ENCODE assay signal across 13 mouse cellular contexts in genomic region chr13:42681299-42681698, GRCm38 (mm10). TPM values are rescaled to one million over a fixed set of nuclear protein-coding genes. Genes with fewer than 3 reads are reported as not detected.
A peak's percentile ranks its signal among the peaks of the same experiment; 100 is the strongest.
DNase-seq lines count a peak whose midpoint lies in the region; ATAC-seq lines count a peak whose summit lies in the region.
"Had no signal": no experiment of that assay in that cellular context is flagged by ENCODE, and none has a peak within 500 bp of the region (broad histone marks: within the 10 kb centered on the region; RNA-seq: fewer than 3 reads in every experiment).

No protein-coding gene starts in this region.

- no peak overlapping the region for H3K27ac ChIP-seq in forebrain, embryonic 14.5 days (ENCODE audit: low read depth, low read length)
- no peak overlapping the region for H3K27ac ChIP-seq in forebrain, embryonic 10.5 days
- H3K27ac ChIP-seq in forebrain, embryonic 16.5 days (ENCODE audit: low read length): peak overlapping the region; percentile 49
- no peak overlapping the region for H3K27ac ChIP-seq in hindbrain, embryonic 13.5 days

- DNase-seq in forebrain, embryonic 14.5 days (ENCODE audit: low spot score): peak; percentile 54
- no peak for DNase-seq in forebrain, embryonic 10.5 days (ENCODE audit: extremely low spot score, low spot score)
- peak; percentile 2 for DNase-seq in lung, postnatal 25 days (ENCODE audit: low spot score)
- DNase-seq in lung, postnatal 36 days: no peak
- peak; percentile 44 to 60 for DNase-seq in left cerebral cortex, adult 18-20 months (ENCODE audit: low spot score in 2 of 2)
- DNase-seq: adrenal gland, adult 8-10 months; gastrocnemius, postnatal 14 days; heart, postnatal 14 days; lung, adult 18-20 months; thymus, postnatal 14 days had no signal

- ATAC-seq in forebrain, embryonic 14.5 days: peak; percentile 49
- ATAC-seq in forebrain, embryonic 16.5 days: 0 out of 2 replicates have a peak, but pooled peaks have one; percentile 26
- no peak for ATAC-seq in hindbrain, embryonic 13.5 days (ENCODE audit: low FRiP score)
- ATAC-seq in megakaryocyte progenitor cell, adult 5-6 weeks (replicated peaks; ENCODE audit: poor library complexity): no peak

- peak overlapping the region; percentile 43 for H3K4me2 ChIP-seq in forebrain, embryonic 14.5 days (ENCODE audit: low read length)
- H3K4me2 ChIP-seq in forebrain, embryonic 16.5 days (ENCODE audit: low read length): peak overlapping the region; percentile 45
- no peak overlapping the region for H3K4me2 ChIP-seq in hindbrain, embryonic 13.5 days

- peaks cover 17% of the 10 kb centered on the region for H3K4me1 ChIP-seq in forebrain, embryonic 14.5 days (ENCODE audit: control insufficient read depth, insufficient read depth, low read length)
- peaks cover 14% of the 10 kb centered on the region for H3K4me1 ChIP-seq in forebrain, embryonic 10.5 days
- peaks cover 21% of the 10 kb centered on the region for H3K4me1 ChIP-seq in forebrain, embryonic 16.5 days (replicated peaks; ENCODE audit: control insufficient read depth, insufficient read depth, low read length)
- H3K4me1 ChIP-seq in hindbrain, embryonic 13.5 days (replicated peaks): peaks cover 18% of the 10 kb centered on the region

- no peaks in the 10 kb centered on the region for H3K27me3 ChIP-seq in forebrain, embryonic 14.5 days (replicated peaks; ENCODE audit: control insufficient read depth, insufficient read depth, low read length)
- H3K27me3 ChIP-seq in forebrain, embryonic 10.5 days (ENCODE audit: poor library complexity, severe bottlenecking): peaks cover 15% of the 10 kb centered on the region
- no peaks in the 10 kb centered on the region for H3K27me3 ChIP-seq in forebrain, embryonic 16.5 days (replicated peaks; ENCODE audit: control insufficient read depth, insufficient read depth, low read length)
- no peaks in the 10 kb centered on the region for H3K27me3 ChIP-seq in hindbrain, embryonic 13.5 days

- 0 out of 2 replicates have a peak overlapping the region, but pooled peaks have one; percentile 4 for H3K9ac ChIP-seq in forebrain, embryonic 14.5 days (ENCODE audit: low read length)
- peak overlapping the region; percentile 14 for H3K9ac ChIP-seq in forebrain, embryonic 16.5 days (replicated peaks; ENCODE audit: low read depth, low read length)
- H3K9ac ChIP-seq in hindbrain, embryonic 13.5 days: no peak overlapping the region

- no peaks in the 10 kb centered on the region for H3K9me3 ChIP-seq in forebrain, embryonic 14.5 days (replicated peaks; ENCODE audit: control insufficient read depth, low read length)
- H3K9me3 ChIP-seq in forebrain, embryonic 10.5 days: no peaks in the 10 kb centered on the region
- no peaks in the 10 kb centered on the region for H3K9me3 ChIP-seq in forebrain, embryonic 16.5 days (ENCODE audit: control insufficient read depth, low read length)
- H3K9me3 ChIP-seq in hindbrain, embryonic 13.5 days: no peaks in the 10 kb centered on the region

- H3K4me3 ChIP-seq in forebrain, embryonic 14.5 days (ENCODE audit: low read depth, low read length): peak overlapping the region; percentile 15; the same call in 1 of the 2 replicates
- H3K4me3 ChIP-seq in forebrain, embryonic 10.5 days: no peak overlapping the region
- peak overlapping the region; percentile 37 for H3K4me3 ChIP-seq in forebrain, embryonic 16.5 days (replicated peaks; ENCODE audit: low read length)
- no peak overlapping the region for H3K4me3 ChIP-seq in hindbrain, embryonic 13.5 days

- 50% methylated on average over 9 of the region's 9 CpGs for WGBS in forebrain, embryonic 14.5 days
- WGBS in forebrain, embryonic 10.5 days: 84% methylated on average over 9 of the region's 9 CpGs
- 34% methylated on average over 9 of the region's 9 CpGs for WGBS in forebrain, embryonic 16.5 days
- 75% methylated on average over 9 of the region's 9 CpGs for WGBS in hindbrain, embryonic 13.5 days

- no peaks in the 10 kb centered on the region for H3K36me3 ChIP-seq in forebrain, embryonic 14.5 days (ENCODE audit: control insufficient read depth, insufficient read depth, low read length)
- no peaks in the 10 kb centered on the region for H3K36me3 ChIP-seq in forebrain, embryonic 10.5 days (replicated peaks)
- H3K36me3 ChIP-seq in forebrain, embryonic 16.5 days (ENCODE audit: control insufficient read depth, insufficient read depth): no peaks in the 10 kb centered on the region
- no peaks in the 10 kb centered on the region for H3K36me3 ChIP-seq in hindbrain, embryonic 13.5 days

RNA-seq across cellular contexts. Expression of gene Phactr1, which starts 0.9 kb away (rescaled TPM):
- 47.3 and 56.1 TPM in 2 replicates for polyA plus RNA-seq in forebrain, embryonic 14.5 days (2014; fragmentation: Nextera tagmentation; extraction: Ambion mirVana)
- 4.5 and 5.5 TPM in 2 replicates for polyA plus RNA-seq in forebrain, embryonic 10.5 days (2016; fragmentation: Nextera tagmentation; extraction: Ambion mirVana)
- polyA plus RNA-seq in forebrain, embryonic 16.5 days (2015; fragmentation: Nextera tagmentation; extraction: Ambion mirVana): 82.7 and 94.8 TPM in 2 replicates
- total RNA-seq in left cerebral cortex, adult 18-20 months (2021): 100 to 1,000 TPM; 441 to 504 TPM
- 46.7 and 46.9 TPM in 2 replicates for polyA plus RNA-seq in hindbrain, embryonic 13.5 days (2015; fragmentation: Nextera tagmentation; extraction: Ambion mirVana)
- total RNA-seq in megakaryocyte progenitor cell, adult 5-6 weeks (2015): 0.02 and 0.20 TPM in 2 replicates
- 0.37 TPM in 1 of 2 replicates, not detected in the other for total RNA-seq in megakaryocyte progenitor cell, adult 5-6 weeks (2017)

Comparison
In these comparisons a context has a peak if more than half of its experiments do, and no peak if none do; other contexts are left out.
1. DNase-seq: peak in forebrain, embryonic 14.5 days (single experiment), lung, postnatal 25 days (single experiment) and left cerebral cortex, adult 18-20 months (2 of 2); none in forebrain, embryonic 10.5 days (single experiment) and lung, postnatal 36 days (single experiment).
2. H3K4me3 ChIP-seq: peak in forebrain, embryonic 14.5 days (single experiment) and forebrain, embryonic 16.5 days (single experiment); none in forebrain, embryonic 10.5 days (single experiment) and hindbrain, embryonic 13.5 days (single experiment).
3. ATAC-seq: peak in forebrain, embryonic 14.5 days (single experiment) and forebrain, embryonic 16.5 days (single experiment); none in hindbrain, embryonic 13.5 days (single experiment) and megakaryocyte progenitor cell, adult 5-6 weeks (single experiment).